Mouse (Mus musculus) urinary bladder, postnatal 10 days (tissue): ENCODE measurements around the gene D17Wsu92e.

Experiments used
- DNase-seq: peaks from one replicate; pipeline ENCODE4 v3.0.0; 2022; ENCODE audit warnings: low spot score

D17Wsu92e gene

DNA sequence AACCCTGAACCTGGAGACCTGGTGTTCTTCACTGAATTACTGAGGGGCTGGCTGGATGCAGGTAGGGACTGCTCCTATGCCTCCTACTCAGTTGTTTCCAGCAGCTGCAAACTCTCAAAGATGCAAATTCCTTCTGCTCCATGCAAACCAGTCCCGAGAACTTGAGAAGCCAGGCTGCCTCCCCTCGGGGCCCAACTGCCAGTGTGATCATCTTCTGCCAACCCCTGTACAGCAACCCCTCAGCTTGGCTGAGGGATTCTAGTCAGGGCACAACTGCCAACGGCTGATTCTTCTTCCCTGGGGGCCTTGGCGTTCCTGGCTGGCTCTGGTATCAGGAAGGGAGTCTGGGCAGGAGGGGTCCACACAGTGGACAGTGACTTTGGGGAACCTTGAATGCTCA is 74.0 kb downstream of the D17Wsu92e start:
- DNase-seq = no peak

DNA sequence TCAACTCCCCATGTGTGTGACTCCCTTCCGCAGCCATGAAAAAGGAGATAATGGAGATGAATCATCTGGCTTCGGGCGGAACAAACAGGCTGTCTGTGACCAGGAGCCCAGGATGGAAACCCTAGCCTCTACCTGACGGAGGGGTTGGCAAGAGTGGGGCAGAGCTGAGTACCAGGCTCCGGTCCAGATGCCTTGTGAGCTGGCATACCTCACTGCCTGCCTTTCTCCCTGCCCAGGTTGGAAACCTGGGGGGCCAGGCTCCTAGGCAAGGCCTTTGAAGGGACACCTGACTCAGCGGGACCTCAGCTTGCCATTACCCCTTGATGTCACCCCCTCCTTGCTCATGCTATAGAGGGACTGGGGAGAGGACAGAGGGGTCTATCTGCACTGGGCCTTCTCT is 79.5 kb downstream of the D17Wsu92e start:
- DNase-seq = no peak

DNA sequence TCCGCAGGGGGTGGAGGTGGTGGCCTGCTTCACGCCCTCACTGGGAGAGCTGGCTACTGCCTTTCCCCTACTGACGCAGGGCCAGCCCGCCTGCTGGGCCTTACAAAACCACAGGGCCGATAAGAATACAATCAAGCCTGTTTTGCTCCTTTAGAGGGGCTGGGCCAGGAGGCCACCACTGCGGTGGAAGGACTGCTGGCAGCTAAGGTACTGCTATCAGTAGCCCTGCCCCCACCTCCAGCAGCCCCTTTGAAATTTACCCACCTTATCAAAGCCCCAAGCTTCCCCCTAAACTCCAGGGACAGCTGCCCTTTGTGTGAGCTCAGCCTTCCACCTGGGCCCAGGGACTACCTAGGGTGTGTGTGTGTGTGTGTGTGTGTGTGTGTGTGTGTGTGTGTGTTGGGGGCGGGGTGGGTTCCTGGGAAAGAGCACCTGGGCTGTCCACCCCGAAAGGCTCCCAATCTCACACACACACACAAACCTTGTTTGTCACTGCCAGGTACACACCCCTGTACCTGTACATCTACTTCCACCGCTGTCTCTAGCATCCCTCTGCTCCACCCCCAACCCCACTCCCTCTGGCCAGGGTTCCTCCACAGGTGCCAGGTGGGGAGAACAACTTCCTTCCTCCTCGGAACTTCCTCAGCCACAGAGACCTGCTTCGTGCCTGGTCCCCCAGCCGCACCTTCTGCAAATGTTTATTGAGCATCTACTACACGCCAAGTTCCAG is 85.9 kb downstream of the D17Wsu92e start:
- no peak for DNase-seq

DNA sequence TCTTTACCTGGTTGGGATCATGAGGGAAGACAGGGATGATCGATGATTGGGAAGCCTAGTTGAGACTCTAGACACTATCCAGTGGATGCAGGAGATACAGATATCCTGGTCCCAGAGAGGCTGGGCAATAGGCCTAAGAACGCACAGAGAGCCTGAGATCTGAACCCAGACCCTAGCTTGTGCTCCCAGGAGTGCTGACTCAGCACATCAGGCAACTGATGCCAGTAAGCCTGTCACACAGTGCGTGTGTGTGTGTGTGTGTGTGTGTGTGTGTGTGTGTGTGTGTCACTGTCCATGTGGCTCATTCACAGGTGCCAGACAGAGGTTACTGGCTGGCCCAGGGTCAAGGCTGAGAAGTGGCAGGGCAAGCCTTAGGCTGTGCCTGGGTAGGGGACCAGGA is 87.8 kb downstream of the D17Wsu92e start:
- no peak for DNase-seq

DNA sequence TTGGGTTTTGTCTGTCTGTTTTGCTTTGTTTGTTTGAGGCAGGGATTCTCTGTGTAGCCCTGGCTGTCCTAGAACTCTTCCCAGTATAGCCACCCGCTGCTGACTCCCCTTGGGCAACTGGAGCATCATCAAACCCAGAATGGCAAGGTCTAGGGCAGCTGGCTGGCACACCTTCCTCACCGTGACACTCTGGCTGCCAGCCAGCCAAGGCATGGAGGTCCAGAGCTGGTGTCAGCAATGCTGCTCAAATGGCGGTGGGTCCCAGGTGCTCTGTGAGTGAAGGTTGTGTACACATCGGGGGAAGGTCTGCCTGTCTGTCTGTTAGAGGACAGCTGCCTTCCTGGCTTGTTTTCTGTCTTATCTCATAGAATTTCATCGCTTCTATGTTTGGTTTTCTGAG is 88.3 kb downstream of the D17Wsu92e start:
- no peak for DNase-seq

DNA sequence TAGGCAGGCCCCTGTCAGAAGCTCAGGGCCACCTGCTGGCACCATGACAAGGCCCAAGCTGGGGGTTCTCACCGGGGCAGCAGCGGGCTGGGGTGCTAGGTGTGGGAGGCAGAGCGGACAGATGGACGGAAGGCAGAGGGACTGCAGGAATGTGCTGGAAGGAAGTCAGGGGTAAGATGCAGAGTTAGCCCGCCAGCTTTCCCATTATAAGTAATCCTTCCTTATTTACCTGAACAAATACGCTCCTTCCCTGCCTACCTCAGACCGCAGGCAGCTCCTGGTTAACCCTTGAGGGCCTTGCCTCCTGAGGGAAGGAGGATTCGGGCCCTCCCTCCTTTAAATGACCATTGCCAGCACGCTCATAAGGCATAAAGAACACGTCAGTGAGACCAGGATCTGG is 91.7 kb downstream of the D17Wsu92e start, which contains the start of gene Spdef:
Gene Spdef (minus strand): TSS at position 186 of the 400 bp plus-strand sequence.
- no peak for DNase-seq

DNA sequence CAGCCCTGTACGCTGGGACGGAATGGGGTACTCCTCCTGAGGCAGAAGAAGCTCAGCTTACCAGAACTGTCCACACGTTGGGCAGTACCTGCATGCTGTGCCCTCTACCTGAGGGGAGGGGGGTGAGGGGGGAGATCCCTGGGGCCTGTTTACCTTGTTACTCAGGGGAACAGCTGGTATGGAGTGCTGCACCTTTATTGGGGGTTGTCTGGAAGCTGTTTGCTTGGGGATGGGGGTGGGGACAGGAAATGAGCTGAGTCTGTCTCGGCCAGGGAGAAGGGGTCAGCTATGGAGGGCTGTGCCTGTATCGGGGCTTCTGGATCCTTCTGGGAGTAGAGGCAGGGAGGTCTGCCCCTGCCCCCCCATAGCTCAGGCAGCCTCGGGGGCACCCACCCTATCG is 93.9 kb downstream of the D17Wsu92e start:
- no peak for DNase-seq

DNA sequence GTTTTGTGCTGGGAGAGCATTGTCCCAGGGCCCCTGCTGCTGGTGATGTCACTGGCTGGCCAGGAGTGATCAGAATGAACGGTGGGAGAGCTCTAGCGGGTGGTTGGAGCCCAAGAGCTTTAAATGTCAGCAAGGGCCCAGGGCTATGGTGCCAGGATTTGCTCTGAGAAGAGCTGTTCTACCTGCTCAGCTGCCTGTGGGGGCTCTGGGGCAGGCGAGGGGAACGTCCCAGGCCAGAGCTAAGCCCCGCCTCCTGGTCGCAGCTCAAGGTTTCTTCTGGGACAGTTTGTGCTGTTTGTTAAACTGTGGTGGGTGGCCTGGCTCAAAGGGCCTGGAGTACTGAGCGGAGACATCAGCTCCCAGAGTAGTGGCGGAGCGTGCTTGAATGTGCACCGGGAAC is 95.0 kb downstream of the D17Wsu92e start:
- DNase-seq = no peak

DNA sequence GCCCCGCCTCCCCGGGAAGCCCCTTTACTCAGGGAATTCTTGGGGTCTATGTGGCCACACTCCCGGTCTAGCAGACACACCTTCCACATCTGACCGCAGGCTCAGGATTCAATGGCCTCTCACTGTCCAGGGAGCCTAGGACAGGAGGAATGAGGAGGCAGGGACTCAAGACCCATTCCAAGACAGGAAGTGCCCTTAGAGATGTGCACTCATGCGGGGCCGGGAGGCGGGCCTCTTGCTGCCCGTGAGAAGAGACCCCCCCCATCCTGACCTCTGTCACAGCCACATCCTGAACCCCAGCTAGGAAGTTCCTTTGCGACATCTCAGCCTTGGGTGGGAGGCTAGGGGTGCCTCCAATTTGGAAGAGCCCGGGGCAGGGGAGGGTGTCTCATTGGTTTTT is 95.4 kb downstream of the D17Wsu92e start:
- DNase-seq = no peak

DNA sequence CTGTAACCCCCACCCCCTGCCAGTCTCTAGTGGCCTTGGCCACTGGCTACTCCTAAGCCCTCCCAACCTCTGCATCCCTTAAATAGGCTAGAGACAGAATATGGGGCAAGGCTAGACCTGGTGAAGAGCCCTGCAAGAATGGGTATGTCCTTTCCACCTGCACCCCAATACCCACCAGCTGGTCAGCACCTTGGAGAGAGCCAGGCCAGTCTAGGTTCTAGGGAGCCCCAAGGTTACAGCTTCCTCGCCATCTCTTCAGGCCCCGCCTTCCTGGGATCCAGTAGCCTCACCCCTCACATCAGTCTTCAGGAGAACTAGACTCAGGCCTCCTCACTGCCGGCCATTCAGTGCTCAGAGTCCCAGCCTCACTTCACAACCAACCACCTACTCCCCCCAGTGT is 96.1 kb downstream of the D17Wsu92e start:
- no peak for DNase-seq

DNA sequence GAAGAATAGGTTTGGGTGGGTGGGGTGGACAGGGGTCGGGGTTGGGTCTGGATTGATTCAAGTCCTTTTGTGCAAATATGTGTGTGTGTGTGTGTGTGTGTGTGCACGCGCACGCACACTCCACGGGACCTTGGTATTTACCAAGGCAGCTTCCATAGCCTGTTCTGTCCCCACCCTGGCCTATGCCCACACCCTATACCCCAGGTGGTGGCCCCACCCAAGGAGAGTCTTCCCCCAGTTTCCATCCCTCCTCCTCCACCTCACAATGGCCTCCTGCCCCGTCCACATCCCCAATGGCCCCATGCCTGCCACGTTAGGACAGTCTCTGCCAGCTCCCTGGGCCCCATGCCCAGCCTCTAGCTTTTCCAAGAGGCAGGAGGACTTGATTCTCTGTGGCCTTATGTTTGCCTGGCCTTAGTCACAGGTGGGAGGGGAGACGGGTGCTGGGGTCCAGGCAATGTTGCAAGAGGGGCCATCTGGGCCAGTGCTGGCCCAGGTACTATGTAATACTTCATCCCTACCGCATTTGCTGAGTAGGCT is 99.3 kb downstream of the D17Wsu92e start:
- DNase-seq = no peak

DNA sequence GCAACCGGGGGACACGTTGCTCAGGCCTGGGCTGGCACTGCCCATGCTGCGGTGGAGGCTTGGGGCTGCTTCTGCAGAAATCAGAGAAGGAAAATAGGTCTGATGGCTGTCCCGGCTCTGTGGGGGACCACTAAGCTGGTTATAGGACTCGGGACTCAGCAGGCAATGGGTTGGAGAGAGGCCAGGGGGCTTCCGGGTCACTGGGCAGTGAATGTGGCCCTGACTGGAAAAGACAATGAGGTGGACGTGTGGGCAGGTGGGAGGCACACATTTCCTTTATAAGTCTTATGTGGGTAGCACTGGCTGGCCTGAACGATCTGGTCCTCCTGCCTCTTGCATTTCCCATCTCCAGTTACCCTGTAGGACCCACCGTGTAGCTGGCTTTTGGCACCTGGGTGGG is 100.1 kb downstream of the D17Wsu92e start:
- no peak for DNase-seq

DNA sequence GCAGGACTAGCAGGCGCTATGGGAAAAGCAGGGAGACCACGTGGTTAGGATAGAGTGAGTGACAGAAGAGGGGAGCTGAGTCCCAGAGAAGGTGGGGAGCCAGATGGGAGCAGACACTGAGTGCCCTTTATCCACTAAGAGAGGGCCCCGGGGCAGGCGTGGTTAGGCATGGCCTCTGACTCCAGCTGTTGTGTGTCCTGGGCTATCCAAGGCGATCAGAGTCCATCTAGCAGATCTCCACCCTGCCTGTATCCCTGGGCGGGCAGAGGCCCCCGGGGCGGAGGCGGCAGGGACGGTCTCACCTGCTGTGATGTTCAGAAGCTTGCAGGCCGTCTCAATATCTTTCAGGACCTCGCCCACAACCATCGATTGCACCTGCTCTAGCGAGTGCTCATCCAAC is 100.8 kb downstream of the D17Wsu92e start:
- no peak for DNase-seq

DNA sequence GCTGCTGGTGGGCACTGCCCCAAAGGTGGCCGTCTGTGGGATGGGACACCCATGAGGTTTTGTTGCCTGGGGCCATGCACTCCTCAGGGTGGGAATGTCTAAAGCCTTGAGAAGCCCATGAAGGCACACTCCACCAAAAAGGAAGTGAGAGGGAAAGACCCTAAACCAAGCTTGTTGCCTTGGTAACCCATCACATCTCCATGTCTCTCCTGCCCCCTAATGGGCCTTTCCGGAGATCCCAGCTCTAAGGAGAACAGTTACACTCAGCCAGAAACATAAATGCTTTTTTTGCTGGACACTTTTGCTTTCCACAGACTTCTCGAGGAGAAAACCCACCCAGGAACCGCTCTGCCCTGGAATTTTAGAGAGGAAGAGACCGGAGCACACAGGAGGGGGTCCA is 102.2 kb downstream of the D17Wsu92e start:
- DNase-seq = no peak

DNA sequence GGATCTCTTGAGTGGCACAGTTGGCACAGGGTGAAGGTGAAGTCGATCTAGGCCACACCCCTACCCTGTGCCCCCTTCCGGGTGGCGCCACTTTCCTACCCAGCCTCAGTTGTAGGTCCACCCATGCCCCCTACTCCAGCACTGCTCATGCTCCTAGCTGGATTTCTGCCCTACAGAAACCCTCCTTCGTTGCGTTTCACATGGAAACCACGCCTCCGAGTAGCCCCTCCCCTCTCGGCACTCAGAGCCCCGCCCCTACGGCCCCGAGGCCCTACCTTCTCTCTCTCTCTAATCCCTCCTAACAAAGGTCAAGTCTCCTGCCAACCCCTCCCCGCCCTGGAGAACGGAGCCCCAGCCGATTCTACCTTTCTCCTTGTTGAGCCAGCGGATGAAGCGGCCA is 103.6 kb downstream of the D17Wsu92e start:
- no peak for DNase-seq

DNA sequence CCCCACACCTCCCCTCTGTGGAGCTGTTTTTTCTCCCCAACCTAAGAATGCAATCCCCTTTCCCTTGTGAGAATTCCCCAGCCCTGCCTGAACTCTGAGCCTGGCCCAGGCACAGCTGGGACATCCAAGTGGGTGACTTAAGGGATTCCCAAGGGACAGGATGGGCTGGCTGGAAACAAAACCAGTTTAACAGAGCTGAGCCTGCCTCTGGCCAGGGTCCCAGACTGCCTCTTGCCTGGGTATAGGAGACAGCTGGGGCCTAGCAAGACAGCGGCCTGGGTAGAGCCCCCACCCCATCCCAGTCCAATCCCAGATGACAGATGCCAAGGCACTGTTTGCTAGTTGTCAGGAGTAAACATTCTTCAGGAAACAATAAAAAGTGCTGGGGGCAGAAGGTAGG is 107.6 kb downstream of the D17Wsu92e start:
- no peak for DNase-seq

DNA sequence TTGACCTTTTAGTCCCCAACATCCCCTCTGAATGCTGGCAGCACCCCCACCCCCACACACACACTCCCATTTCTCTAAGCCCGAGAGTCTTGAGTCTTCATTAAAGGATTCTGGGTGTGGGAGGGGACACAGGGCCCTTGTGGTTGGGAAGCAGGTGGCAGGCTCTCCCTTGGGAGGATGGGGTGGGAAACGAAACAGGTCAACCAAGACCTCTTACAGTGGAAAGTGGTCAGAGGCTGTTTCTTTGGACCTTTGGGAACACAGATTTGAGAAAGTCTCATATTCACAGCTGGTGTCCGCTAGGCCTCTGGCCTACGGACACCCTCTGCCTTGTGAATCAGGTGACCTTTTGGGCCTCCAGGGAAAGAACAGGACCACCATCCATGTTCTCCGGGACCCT is 110.8 kb downstream of the D17Wsu92e start:
- no peak for DNase-seq

DNA sequence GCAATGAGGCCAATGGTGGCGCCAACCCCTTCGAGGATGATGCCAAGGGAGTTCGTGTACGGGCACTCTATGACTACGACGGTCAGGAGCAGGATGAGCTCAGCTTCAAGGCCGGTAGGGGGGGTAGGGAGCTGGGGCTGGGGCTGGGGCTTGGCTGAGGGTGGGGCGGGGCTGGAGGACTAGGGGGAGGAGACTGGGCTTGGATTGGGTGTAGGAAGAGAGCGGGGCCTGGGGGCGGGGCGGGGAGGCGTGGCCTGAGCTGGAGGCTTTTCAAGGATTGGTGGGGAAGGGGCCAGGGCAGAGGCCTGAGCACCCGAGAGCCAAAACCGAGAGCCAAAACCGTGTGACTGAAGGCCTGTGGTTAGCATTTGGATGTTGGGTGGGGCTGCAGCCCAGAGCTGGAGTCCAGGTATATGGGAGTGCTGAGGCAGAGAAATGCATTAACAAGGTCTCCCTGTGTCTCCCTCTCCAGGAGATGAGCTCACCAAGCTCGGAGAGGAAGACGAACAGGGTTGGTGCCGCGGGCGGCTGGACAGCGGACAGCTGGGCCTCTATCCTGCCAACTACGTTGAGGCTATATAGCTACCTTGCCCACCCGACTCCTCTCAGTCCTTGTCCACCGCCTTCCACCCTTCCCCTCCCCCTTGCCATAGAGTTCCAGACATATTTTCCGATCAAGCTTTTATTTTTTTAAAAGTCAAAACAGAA is 112.3 kb downstream of the D17Wsu92e start:
- no peak for DNase-seq

DNA sequence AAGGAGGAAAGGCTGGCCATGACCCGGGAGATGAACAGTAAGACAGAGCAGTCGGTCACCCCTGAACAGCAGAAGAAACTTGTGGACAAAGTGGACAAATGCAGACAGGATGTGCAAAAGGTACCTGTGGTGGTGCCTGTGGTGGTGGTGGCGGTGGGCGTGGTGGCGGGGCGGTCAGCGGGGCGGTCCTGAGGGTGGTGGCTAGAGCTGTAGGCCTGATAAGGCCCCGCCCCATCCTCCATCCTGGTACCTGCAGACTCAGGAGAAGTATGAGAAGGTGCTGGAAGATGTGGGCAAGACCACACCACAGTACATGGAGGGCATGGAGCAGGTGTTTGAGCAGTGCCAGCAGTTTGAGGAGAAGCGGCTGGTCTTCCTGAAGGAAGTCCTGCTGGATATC is 114.8 kb downstream of the D17Wsu92e start:
- no peak for DNase-seq

DNA sequence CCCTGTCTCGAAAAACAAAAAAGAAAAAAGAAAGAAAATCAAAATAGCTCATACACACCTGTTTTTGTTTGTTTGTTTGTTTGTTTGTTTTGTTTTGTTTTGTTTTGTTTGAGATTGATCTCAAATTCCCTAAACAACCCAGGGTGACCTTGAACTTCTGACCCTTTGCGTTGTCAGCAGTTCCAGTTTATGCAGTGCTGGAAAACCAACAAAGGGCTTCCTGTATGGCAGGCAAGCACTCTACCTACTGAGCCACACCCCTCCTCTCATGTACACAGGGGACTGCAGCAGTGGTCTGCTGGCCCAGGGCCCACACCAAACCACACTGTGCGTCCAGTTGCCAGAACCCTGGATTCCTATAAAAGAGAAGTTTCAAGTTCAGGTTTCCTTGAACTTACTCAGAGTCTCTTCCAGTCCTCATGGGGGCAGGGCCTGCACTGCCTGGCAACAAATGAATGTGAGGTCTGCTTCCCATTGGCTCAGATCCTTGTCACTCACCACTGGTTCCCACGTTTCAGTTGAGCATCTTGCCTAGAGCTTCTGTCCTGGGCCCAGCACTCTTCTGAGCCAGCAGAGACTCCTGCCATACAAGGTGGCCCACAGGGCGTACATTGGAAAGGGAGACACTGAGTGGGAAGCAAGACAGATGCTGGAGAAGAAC is 116.4 kb downstream of the D17Wsu92e start:
- DNase-seq = no peak

DNA sequence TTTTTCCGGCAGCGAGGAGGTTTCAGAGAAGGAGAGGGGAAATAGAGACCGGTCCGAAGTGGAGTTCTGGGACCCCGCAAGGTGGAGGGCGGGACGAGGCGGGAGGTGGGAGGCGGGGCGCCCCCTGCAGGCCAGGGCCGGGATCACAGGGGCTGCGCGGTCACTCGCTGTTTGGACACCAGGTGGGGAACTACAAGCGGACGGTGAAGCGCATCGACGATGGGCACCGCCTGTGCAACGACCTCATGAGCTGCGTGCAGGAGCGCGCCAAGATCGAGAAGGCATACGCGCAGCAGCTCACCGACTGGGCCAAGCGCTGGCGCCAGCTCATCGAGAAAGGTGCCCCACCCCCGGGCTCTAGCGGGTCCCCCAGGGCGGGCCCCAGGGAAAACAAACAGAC is 117.9 kb downstream of the D17Wsu92e start:
- DNase-seq = no peak

DNA sequence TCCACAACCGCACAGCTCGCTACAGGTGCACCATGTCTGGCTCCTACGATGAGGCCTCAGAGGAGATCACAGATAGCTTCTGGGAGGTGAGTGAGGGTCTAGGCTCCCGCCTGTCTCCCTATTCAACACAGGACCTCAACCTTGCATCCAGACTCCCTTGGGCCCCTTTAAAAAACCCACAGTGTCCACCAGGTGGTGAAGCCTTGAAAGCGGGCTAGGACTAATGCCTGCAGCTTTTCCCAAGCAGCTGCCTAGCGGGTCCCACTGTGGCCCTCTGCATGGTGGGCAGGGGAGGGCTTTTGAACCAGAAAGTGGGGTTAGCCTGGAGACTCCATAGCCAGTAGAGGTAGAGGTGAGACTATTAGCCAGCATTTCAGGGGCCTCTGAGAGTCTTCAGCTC is 118.6 kb downstream of the D17Wsu92e start:
- no peak for DNase-seq
